Mouse (Mus musculus) brown adipose tissue, adult 24 weeks (tissue): ENCODE results near the gene Nek11. TPM values are rescaled to one million over a fixed set of nuclear protein-coding genes. Genes with fewer than 3 reads are reported as not detected.
"Not testable (repeated sequence)": the region's sequence is repeated elsewhere in the genome, so short reads cannot be mapped to it uniquely, and the experiment has no call there.

Experiments
- H3K27ac ChIP-seq: fragments of 200-500 bp; replicated peaks from 2 replicates; pipeline ENCODE4 v1.5.1; 2012; ENCODE audit warnings: low read depth, mild to moderate bottlenecking, low read length
- H3K4me1 ChIP-seq: fragments of 200-500 bp; 2 replicates; pipeline ENCODE4 v1.6.1; 2012; ENCODE audit warnings: low read length, mixed read lengths; ENCODE audit not compliant: control insufficient read depth, insufficient read depth, insufficient read length
- H3K4me3 ChIP-seq: fragments of 200-500 bp; 2 replicates; pipeline ENCODE4 v1.5.1; 2012; ENCODE audit warnings: low read depth, mild to moderate bottlenecking, low read length, moderate library complexity; ENCODE audit not compliant: insufficient read depth
- polyA plus RNA-seq: library from polyadenylated mRNA; stranded (reverse); fragments of >200 nt; gene quantifications from 2 replicates; pipeline ENCODE4 v1.2.4, GENCODE M21; 2012; ENCODE audit not compliant: missing spikeins, insufficient read depth, insufficient read length

Gene Nek11
- polyA plus RNA-seq, 1 experiment: not detected

DNA sequence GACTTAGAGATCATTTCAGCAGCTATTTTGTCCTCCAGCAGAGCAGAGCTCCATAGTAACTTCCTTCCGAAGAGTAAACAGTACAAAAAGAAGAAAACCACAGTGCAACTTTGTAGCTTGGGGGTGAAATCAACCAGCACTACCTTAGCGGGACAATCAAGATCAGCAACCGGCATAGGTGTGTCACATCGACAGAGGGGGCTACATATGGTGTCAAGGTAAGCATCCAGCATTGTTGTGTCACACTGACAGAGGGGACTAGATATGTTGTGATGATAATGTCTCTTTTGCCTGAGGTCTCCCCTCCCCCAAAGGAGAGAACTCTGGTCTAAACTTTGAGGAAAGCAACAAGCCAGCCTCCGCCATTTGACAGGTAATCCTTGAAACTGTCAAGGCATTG is 260.8 kb downstream of the Nek11 start:
- Histone ChIP-seq H3K4me3 (no peak overlapping the region), H3K27ac (no peak overlapping the region), H3K4me1 (peaks cover 5% of the 10 kb centered on the region; the same call in 1 of the 2 replicates)

GRCm38 (mm10) chr9:105132002-105132367 is 263.3 kb downstream of the Nek11 start:
- Histone ChIP-seq H3K27ac (peak overlapping the region; percentile 36), H3K4me3 (peak overlapping the region; percentile 79), H3K4me1 (peaks cover 5% of the 10 kb centered on the region; the same call in 1 of the 2 replicates)

DNA sequence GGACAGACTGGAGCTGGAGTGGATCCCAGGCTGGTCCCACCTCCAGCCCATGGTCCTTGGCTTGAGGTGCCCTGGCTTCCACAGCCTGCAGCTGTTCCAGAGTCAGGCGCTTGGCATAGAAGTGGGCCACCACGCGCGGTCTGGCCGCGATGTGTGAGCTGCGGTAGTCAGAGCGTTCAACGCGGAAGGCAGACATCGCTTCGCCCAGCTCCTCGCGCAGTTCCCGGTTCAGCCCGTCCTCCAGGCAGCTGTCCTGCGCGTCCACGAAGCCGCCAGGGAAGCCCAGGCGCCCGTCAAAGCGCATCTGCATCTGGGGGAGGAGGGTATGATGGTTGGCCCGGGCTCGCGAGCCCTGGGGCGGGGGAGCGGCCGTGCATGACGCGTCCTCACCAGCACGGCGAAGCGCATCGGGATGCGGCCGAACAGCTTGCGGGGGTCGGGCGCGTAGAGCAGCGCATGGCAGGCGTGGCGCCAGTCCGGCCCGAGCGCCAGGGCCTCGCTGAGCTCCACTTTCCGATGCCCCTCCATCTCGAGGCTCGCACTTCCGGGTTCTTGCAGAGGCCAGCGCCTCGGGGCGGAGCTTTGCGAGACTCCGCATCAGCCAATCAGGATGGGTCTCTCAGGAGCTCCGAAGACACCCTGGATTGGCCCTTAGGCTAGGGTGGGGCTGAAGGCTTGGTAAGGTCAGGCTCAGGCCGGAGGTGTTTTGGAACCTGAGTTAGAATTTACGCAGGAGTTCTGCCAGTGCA is 263.9 kb downstream of the Nek11 start, which contains the start of gene Nudt16:
Gene Nudt16 (minus strand): TSS at position 572 of the 749 bp plus-strand sequence.
- Histone ChIP-seq H3K27ac (peak within 1 kb of the TSS; percentile 36), H3K4me3 (peak within 1 kb of the TSS; percentile 79), H3K4me1 (peaks cover 5% of the 10 kb centered on the region; the same call in 1 of the 2 replicates)

GRCm38 (mm10) chr9:105130331-105130730 is 265.0 kb downstream of the Nek11 start:
- no peak overlapping the region for H3K27ac ChIP-seq
- peaks cover 5% of the 10 kb centered on the region; the same call in 1 of the 2 replicates for H3K4me1 ChIP-seq
- no peak overlapping the region for H3K4me3 ChIP-seq

- H3K4me1 ChIP-seq, H3K4me3 ChIP-seq, H3K27ac ChIP-seq: not testable (repeated sequence)
These were observed 270.1 kb downstream of the Nek11 start for GRCm38 (mm10) chr9:105125206-105125605.

Other genes with a start within 250 kb of the Nek11 start
- gene Aste1, start 132 bp downstream of the Nek11 start, polyA plus RNA-seq: 7.3 and 11.8 TPM in 2 replicates
- 20.1 and 33.0 TPM in 2 replicates for gene Atp2c1, start 131.8 kb upstream of the Nek11 start, polyA plus RNA-seq
- gene Pik3r4, start 247.5 kb upstream of the Nek11 start, polyA plus RNA-seq: 8.1 and 10.5 TPM in 2 replicates